Mouse (Mus musculus) megakaryocyte, embryonic 14.5 days (primary cell): ENCODE data around the gene Gdpd3.

Experiments used
- FLI1 ChIP-seq: IDR thresholded peaks from 2 replicates; pipeline ENCODE4 v1.6.1; 2012; ENCODE audit warnings: low read length, inconsistent platforms, mixed read lengths
- GATA1 ChIP-seq: IDR thresholded peaks from 3 replicates; pipeline ENCODE4 v1.6.1; 2012; ENCODE audit warnings: mixed read lengths, low read length, inconsistent platforms, borderline replicate concordance

GRCm38 (mm10) chr7:126785056-126785455 is 18.9 kb downstream of the Gdpd3 start:
- TF ChIP-seq GATA1 (no peak), FLI1 (no peak)
